Mouse (Mus musculus): Measurements from ENCODE around the gene Folr2. TPM values are rescaled to one million over a fixed set of nuclear protein-coding genes. Genes with fewer than 3 reads are reported as not detected.
A peak's percentile ranks its signal among the peaks of the same experiment; 100 is the strongest.

Gene Folr2
- polyA plus RNA-seq, 1 experiment from 2014 or later: 2.0 TPM

DNA sequence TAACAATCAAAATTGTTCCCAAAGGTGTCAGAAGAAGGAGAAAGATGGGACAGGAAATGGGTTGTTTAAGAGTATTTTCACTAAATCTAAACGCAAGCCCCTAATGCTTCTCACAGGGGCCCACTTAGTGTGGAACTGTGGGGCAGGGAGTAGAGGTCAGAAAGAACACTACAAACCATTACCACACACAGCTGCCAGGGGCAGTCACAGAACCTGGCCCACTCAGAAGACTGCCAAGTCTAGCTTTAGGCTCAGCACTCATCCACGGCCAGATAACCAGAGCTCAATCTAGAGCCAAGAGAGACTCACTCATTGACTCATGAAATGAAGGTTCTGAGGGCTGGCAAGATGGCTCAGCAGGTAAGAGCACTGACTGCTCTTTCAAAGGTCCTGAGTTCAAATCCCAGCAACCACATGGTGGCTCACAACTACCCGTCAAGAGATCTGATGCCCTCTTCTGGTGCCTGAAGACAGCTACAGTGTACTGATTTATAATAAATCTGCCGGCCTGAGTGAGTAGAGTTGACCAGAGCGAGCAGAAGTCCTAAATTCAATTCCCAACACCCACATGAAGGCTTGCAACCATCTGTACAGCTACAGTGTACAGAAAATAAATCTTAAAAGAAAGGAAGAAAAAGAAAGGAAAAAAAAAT, 21.4 kb downstream of the Folr2 start:
- ATAC-seq (ENCODE audit: insufficient read depth, low FRiP score, low read depth): no peak
- peak overlapping the region; percentile 97 for H3K27ac ChIP-seq
- 27% methylated on average over 5 of the region's 5 CpGs for WGBS

DNA sequence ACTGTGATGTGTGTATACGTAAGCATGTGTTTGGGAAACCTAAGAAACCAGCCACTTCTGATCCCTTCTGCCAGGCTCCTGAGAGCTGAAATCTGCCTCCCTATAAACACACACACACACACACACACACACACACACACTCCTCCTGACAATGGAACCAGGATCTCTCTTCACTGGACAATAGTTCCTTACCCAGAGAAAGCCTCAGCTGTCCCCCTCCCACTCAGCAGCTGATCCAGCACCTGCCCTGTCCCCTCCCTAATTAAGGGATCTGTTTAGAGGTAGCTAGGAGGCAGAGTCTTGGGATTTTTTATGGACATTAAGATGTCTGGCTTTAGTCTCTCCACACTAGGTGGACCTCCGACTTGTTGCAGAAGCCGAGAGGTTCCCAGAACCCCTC, 22.1 kb downstream of the Folr2 start:
- Histone ChIP-seq H3K4me2 (peak overlapping the region; percentile 69), H3K36me3 (peaks cover 31% of the 10 kb centered on the region), H3K27ac (no peak overlapping the region), H3K9ac (no peak overlapping the region), H3K4me3 (replicated peaks) (peak overlapping the region; percentile 91), H3K27me3 (replicated peaks) (no peaks in the 10 kb centered on the region), H3K9me3 (no peaks in the 10 kb centered on the region), H3K4me1 (peaks cover 20% of the 10 kb centered on the region)
- WGBS: 58% methylated on average over 3 of the region's 3 CpGs
- no peak for ATAC-seq (ENCODE audit: insufficient read depth, low FRiP score, low read depth)

More for the DNA sequence above, 21.4 kb downstream of the Folr2 start:
- Histone ChIP-seq H3K9ac (peak overlapping the region; percentile 96; the same call in 1 of the 2 replicates), H3K36me3 (peaks cover 24% of the 10 kb centered on the region), H3K4me2 (peak overlapping the region; percentile 69), H3K27me3 (replicated peaks) (no peaks in the 10 kb centered on the region), H3K9me3 (no peaks in the 10 kb centered on the region), H3K4me1 (peaks cover 20% of the 10 kb centered on the region), H3K4me3 (replicated peaks) (peak overlapping the region; percentile 91)

DNA sequence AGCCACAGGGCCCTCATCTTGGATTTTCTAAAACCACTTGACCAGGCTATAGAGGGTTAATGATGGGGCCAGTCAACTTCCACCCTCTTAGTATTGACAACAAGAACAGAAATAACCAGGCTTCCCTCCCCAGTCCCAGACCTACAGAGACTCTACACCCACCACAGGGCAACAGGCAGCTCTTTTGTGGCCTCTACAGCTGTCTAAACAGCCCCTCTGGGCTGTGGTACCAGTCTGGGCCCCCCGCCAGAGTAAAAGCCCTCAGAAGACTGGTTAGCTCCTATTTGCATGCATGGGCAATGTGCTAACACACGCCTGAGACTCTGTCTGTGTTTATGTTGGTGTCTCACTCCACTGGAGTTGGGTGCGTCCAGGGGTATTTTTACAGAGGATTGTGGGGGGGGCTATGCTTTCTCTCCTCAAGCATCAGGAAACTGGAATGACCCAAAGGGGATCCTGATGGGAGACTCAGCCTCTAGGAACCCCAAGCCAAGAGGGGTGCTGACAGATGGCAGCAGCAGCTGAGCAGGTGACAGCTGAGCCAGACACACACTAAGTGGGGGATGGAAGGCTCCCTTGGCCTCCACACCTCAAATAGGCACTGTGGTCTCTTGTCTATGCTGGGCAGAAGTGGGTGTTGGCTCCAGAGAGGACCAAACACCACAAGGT, 22.9 kb downstream of the Folr2 start:
- ATAC-seq (ENCODE audit: insufficient read depth, low FRiP score, low read depth): no peak
- Histone ChIP-seq H3K4me1 (peaks cover 20% of the 10 kb centered on the region), H3K9me3 (no peaks in the 10 kb centered on the region), H3K27me3 (replicated peaks) (no peaks in the 10 kb centered on the region), H3K9ac (no peak overlapping the region), H3K27ac (no peak overlapping the region), H3K4me3 (replicated peaks) (no peak overlapping the region), H3K4me2 (0 out of 2 replicates have a peak overlapping the region, but pooled peaks have one; percentile 23), H3K36me3 (peaks cover 39% of the 10 kb centered on the region)
- 54% methylated on average over 3 of the region's 3 CpGs for WGBS

DNA sequence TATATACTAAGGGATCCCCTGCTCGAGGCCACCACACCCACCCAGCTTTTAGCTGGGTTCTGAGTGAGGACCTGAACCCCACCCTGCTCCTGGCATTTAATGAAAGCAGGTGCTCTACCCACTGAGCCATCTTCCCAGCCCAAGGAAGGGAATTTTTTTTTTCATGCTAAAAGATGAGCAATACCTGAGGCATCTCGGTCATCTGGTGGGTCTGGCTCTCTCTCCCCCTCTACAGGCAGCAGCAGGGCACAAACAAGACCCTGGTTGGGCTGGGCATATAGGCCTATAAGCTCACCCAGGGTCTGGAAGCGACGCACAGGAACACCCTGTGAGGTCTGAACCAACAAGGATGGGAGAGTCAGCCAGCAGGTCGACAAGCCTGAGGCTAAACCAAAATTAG, 23.6 kb downstream of the Folr2 start:
- no peak for ATAC-seq (ENCODE audit: insufficient read depth, low FRiP score, low read depth)
- no peak overlapping the region for H3K4me3 ChIP-seq (replicated peaks)
- H3K9me3 ChIP-seq: no peaks in the 10 kb centered on the region
- H3K4me1 ChIP-seq: peaks cover 20% of the 10 kb centered on the region
- H3K4me2 ChIP-seq: no peak overlapping the region
- H3K27ac ChIP-seq: no peak overlapping the region
- no peak overlapping the region for H3K9ac ChIP-seq
- H3K27me3 ChIP-seq (replicated peaks): no peaks in the 10 kb centered on the region
- whole genome bisulfite sequencing: 67% methylated on average over 5 of the region's 5 CpGs
- H3K36me3 ChIP-seq: peaks cover 46% of the 10 kb centered on the region

DNA sequence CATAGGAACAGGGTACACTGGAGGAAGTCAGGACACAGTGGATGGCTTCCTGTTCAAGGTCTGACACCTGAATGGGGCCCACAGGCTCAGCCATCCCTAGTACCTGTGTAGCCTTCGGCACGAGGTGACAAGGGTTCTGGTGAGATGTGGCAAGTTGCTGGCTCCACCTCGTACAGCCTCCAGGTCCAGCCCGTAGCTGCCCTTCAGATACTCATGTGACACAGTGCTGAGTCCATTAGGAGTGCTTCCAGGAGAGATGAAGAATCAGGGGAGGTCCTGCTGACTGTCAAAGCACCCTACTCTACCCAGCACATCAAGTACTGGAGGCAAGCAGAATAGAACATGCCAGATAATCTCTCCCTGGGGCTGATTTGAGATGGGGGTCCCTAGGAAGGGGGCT, 24.6 kb downstream of the Folr2 start:
- no peak for ATAC-seq (ENCODE audit: insufficient read depth, low FRiP score, low read depth)
- 85% methylated on average over 4 of the region's 4 CpGs for WGBS
- H3K4me3 ChIP-seq (replicated peaks): no peak overlapping the region

DNA sequence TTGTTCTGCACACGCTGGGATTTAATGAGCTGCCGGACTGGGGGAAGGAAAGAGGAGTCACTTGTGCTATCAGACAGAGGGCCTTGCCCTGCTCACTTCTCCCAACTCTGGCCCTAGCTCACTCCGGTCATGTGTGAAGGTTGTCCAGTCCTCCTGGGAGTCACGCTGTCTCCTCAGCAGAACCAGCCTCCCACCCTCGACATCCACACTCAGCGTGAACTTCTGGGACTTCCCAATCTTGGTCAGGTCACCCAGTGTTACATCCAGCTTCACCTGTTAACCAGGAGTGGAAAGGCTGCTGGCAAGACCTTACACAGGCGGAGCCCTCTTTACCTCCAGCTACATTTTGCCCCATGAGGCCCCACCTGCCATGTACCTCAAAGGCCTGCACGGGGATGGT, 25.6 kb downstream of the Folr2 start:
- H3K9ac ChIP-seq: no peak overlapping the region
- H3K4me2 ChIP-seq: no peak overlapping the region
- H3K27me3 ChIP-seq (replicated peaks): no peaks in the 10 kb centered on the region
- H3K4me1 ChIP-seq: peaks cover 20% of the 10 kb centered on the region
- H3K9me3 ChIP-seq: no peaks in the 10 kb centered on the region
- peaks cover 61% of the 10 kb centered on the region for H3K36me3 ChIP-seq
- no peak overlapping the region for H3K27ac ChIP-seq
- no peak overlapping the region for H3K4me3 ChIP-seq (replicated peaks)
- WGBS: 96% methylated on average over 8 of the region's 8 CpGs
- no peak for ATAC-seq (ENCODE audit: insufficient read depth, low FRiP score, low read depth)

More for the DNA sequence above, 24.6 kb downstream of the Folr2 start:
- Histone ChIP-seq H3K9me3 (no peaks in the 10 kb centered on the region), H3K36me3 (peaks cover 53% of the 10 kb centered on the region), H3K4me2 (no peak overlapping the region), H3K27ac (no peak overlapping the region), H3K27me3 (replicated peaks) (no peaks in the 10 kb centered on the region), H3K9ac (no peak overlapping the region), H3K4me1 (peaks cover 20% of the 10 kb centered on the region)

DNA sequence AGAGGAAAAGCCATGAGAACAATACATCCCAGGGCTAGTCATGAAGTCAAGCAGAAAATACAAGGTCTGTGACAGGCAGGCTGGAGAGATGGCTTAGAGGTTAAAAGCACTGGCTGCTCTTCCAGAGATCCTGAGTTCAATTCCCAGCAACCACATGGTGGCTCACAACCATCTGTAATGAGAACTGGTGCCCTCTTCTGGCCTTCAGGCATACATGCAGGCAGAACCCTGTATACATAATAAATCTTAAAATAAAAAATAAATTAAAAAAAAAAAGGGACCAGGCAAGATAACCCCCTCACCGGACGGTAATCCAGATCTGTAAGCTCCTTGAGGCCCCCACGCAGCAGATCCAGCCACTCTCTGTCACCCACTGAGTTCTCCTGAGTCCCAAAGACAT, 26.6 kb downstream of the Folr2 start:
- no peaks in the 10 kb centered on the region for H3K9me3 ChIP-seq
- no peak for ATAC-seq (ENCODE audit: insufficient read depth, low FRiP score, low read depth)
- no peaks in the 10 kb centered on the region for H3K27me3 ChIP-seq (replicated peaks)
- peaks cover 15% of the 10 kb centered on the region for H3K4me1 ChIP-seq
- H3K36me3 ChIP-seq: peaks cover 72% of the 10 kb centered on the region
- H3K9ac ChIP-seq: no peak overlapping the region
- no peak overlapping the region for H3K4me2 ChIP-seq
- WGBS: 90% methylated on average over 3 of the region's 3 CpGs
- H3K27ac ChIP-seq: no peak overlapping the region
- no peak overlapping the region for H3K4me3 ChIP-seq (replicated peaks)

DNA sequence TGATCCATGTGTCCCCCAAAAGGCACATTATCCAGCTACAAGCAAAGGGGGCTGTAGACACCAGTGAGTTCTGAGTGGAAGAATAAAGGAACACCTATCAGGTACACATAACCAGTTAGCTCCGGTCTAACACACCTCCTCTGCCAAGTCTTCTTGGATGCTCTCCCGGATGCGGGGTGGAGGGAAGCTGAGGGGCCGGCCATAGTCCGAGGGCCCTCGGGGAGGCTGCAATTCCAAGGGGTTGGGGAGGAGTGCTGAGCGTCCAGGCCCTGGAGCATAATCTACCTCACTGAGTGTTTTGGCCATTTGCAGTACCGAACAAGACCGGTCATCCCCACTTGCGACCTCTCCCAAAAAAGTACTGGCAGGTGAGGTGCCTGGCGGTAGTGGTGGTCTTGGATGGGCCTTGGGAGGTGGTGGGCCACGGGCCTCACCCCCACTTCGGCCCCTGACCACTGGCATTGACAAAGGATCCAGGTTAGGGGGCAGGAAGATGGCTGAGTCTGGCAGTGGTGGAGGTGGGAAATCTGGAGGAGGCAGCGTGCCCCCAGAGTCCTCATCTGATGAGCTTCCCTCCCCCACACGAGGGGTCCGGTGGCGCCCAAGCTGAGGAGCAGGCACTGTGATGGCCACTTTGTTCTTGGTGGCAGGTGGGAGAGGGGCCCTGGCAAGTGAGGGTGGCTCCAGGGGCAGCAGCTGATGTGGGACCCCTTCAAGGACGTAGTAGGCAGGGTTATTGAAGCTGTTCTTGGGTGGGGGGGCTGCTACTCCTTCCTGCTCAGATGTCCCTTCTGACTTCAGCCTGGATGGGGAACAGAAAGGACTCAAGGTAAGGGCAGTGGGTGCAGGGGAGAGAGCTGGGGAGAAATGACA, 33.0 kb downstream of the Folr2 start:
- peaks cover 24% of the 10 kb centered on the region for H3K4me1 ChIP-seq
- no peak for ATAC-seq (ENCODE audit: insufficient read depth, low FRiP score, low read depth)
- WGBS: 76% methylated on average over 18 of the region's 18 CpGs
- no peak overlapping the region for H3K4me3 ChIP-seq (replicated peaks)
- no peak overlapping the region for H3K9ac ChIP-seq
- no peak overlapping the region for H3K27ac ChIP-seq
- H3K27me3 ChIP-seq (replicated peaks): peaks cover 26% of the 10 kb centered on the region
- H3K9me3 ChIP-seq: no peaks in the 10 kb centered on the region
- H3K4me2 ChIP-seq: no peak overlapping the region
- peaks cover 44% of the 10 kb centered on the region for H3K36me3 ChIP-seq

DNA sequence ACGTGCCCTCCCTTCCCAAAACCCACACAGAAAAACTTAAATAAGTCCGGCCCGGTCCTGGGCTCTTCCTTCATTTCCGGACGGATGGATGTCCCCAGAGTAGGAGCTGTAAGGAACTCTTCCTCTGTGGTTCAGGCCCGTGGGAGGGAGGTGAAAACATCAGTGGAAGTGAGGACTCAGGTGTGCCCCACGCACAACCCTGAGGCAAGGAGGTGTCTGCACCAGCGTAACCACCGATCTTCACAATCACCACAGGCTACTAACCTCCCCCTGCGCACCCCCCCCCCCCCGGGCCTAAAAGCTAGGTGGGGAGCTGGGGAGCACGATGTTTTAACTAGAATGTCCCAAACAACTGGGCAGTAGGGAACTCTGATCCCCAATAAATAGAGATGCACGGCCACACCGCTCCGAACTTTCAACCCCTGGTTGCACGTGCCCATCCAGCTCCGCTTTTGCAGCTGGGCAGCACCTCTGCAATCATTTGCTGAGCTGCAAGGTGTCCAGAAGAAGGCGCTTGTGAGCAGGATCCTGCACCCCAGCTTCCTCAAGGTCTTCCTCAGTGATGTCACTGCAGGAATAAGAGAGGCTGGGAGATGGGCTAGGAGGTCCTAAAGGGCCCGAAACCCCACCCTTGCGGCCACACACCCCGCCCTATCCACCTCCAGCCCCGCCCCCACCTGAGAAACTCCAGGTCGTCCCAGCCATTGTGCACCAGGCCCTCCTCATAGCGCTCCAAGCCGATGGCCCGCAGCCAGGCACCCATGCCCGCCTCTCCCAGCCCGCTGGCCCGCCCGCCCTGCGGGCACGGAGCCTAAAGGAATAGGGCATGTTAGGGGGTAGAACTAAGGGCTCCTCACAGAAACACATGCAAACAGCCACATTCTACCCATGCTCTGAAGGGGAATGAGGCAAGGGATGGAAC, 33.9 kb downstream of the Folr2 start:
- Histone ChIP-seq H3K27me3 (replicated peaks) (peaks cover 34% of the 10 kb centered on the region), H3K4me3 (replicated peaks) (no peak overlapping the region), H3K9ac (no peak overlapping the region), H3K9me3 (no peaks in the 10 kb centered on the region), H3K4me1 (peaks cover 28% of the 10 kb centered on the region), H3K27ac (no peak overlapping the region), H3K36me3 (peaks cover 35% of the 10 kb centered on the region), H3K4me2 (no peak overlapping the region)
- no peak for ATAC-seq (ENCODE audit: insufficient read depth, low FRiP score, low read depth)
- WGBS: 50% methylated on average over 32 of the region's 32 CpGs

DNA sequence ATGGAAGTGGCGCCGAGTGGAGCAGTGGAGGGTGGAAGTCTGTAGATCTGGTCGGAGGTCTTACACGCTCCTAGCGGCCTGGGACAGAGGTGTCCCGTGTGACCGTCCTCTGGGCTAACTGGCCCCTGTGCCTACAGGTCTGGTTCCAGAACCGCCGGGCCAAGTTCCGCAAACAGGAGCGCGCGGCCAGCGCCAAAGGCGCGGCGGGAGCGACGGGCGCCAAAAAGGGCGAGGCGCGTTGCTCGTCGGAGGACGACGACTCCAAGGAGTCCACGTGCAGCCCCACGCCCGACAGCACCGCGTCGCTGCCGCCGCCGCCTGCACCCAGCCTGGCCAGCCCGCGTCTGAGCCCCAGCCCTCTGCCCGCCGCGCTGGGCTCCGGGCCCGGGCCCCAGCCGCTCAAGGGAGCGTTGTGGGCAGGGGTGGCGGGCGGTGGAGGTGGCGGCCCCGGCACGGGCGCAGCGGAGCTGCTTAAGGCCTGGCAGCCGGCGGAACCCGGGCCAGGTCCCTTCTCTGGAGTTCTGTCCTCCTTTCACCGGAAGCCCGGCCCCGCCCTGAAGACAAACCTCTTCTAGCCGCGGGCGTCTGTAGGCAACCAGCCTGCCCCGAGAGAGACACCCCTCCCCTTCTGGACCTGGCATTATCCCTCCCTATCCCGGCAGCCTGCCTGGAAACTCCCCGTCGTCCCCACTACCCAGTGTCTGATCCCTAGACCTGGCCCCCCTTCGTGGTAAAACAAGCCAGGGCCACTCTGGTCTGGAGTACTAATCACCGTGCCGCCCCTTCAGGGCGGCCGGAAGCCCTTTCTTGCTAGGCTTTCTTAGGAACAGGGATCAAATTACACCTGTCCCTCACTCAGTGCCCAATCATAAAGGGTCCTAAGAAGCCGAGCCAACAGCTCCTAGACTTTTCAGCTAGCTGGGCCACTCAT, 35.2 kb downstream of the Folr2 start:
- peak; percentile 87 for ATAC-seq (ENCODE audit: insufficient read depth, low FRiP score, low read depth)
- Histone ChIP-seq H3K4me1 (peaks cover 30% of the 10 kb centered on the region), H3K9ac (peak overlapping the region; percentile 32; the same call in 1 of the 2 replicates), H3K9me3 (no peaks in the 10 kb centered on the region), H3K4me3 (replicated peaks) (peak overlapping the region; percentile 48), H3K4me2 (peak overlapping the region; percentile 97), H3K27me3 (replicated peaks) (peaks cover 47% of the 10 kb centered on the region), H3K27ac (peak overlapping the region; percentile 76), H3K36me3 (peaks cover 26% of the 10 kb centered on the region)
- under 1% methylated on average over 70 of the region's 71 CpGs for WGBS
